Mouse (Mus musculus) ES-E14 (cell line): ENCODE data around the gene Slc5a1. TPM values are rescaled to one million over a fixed set of nuclear protein-coding genes. Genes with fewer than 3 reads are reported as not detected.
A peak's percentile ranks its signal among the peaks of the same experiment; 100 is the strongest.

Source experiments
- DNase-seq: peaks from one replicate; pipeline ENCODE4 v3.0.0-alpha.2; 2013; ENCODE audit warnings: low read depth, low spot score
- H3K27ac ChIP-seq: 2 replicates; pipeline ENCODE4 v1.5.1; 2012; ENCODE audit warnings: low read depth, mild to moderate bottlenecking, low read length, moderate library complexity, mixed read lengths; ENCODE audit not compliant: poor library complexity, insufficient read depth, severe bottlenecking
- H3K36me3 ChIP-seq: 2 replicates; pipeline ENCODE4 v1.6.1; 2012; ENCODE audit warnings: mild to moderate bottlenecking, low read length, moderate library complexity, mixed read lengths; ENCODE audit not compliant: control insufficient read depth, poor library complexity, insufficient read depth, severe bottlenecking
- H3K4me1 ChIP-seq, 2 experiments: fragments of 150-350 bp in 1 of 2; sonication (generic) in 1 of 2; 2 replicates each; pipeline ENCODE4 v1.6.1; 2012; ENCODE audit warnings: low read length in 2 of 2, mild to moderate bottlenecking in 1 of 2, mixed read lengths in 1 of 2; ENCODE audit not compliant: control insufficient read depth in 2 of 2, insufficient read depth in 2 of 2, poor library complexity in 1 of 2
- H3K4me3 ChIP-seq, 2 experiments: fragments of 150-350 bp in 1 of 2; sonication (generic) in 1 of 2; 2 replicates each; pipeline ENCODE4 v1.5.1; 2012; ENCODE audit warnings: low read length in 2 of 2, low read depth in 1 of 2, mild to moderate bottlenecking in 1 of 2, mixed read lengths in 1 of 2; ENCODE audit not compliant: insufficient read depth in 1 of 2, poor library complexity in 1 of 2, severe bottlenecking in 1 of 2
- H3K9ac ChIP-seq: 2 replicates; pipeline ENCODE4 v1.6.1; 2012; ENCODE audit warnings: low read depth, mild to moderate bottlenecking, low read length, mixed read lengths; ENCODE audit not compliant: poor library complexity, insufficient read depth, severe bottlenecking
- H3K9me3 ChIP-seq: fragments of 150-350 bp; sonication (generic); 2 replicates; pipeline ENCODE4 v1.6.1; 2012; ENCODE audit warnings: low read depth, mild to moderate bottlenecking, low read length; ENCODE audit not compliant: control insufficient read depth, insufficient read depth
- CHD2 ChIP-seq: IDR thresholded peaks from 2 replicates; pipeline ENCODE4 v1.6.1; 2014; ENCODE audit warnings: mild to moderate bottlenecking, low read depth, low read length, inconsistent platforms
- HCFC1 ChIP-seq: IDR thresholded peaks from 2 replicates; pipeline ENCODE4 v1.6.1; 2012; ENCODE audit warnings: low read length, inconsistent platforms, borderline replicate concordance; ENCODE audit not compliant: insufficient read depth
- MAFK ChIP-seq: IDR thresholded peaks from 2 replicates; pipeline ENCODE4 v1.6.1; 2014; ENCODE audit warnings: mild to moderate bottlenecking, low read depth, low read length, inconsistent platforms; ENCODE audit not compliant: insufficient read depth
- ZC3H11A ChIP-seq: IDR thresholded peaks from 2 replicates; pipeline ENCODE4 v1.6.1; 2012; ENCODE audit warnings: low read depth, mild to moderate bottlenecking, inconsistent platforms, low read length, borderline replicate concordance
- ZNF384 ChIP-seq: IDR thresholded peaks from 2 replicates; pipeline ENCODE4 v1.6.1; 2012; ENCODE audit warnings: low read depth, low read length, inconsistent platforms
- in situ Hi-C, 2 experiments: fragments of 600-800 bp; cut with MboI; formaldehyde crosslinking; loops; one replicate each; pipeline ENCODE4 v1.15.1; 2025; ENCODE audit warnings: low sequenced_read_pairs in 2 of 2, inconsistent platforms in 1 of 2; ENCODE audit not compliant: unreplicated experiment in 2 of 2
- total RNA-seq: library from RNA; depleted of rRNA; stranded (reverse); fragments of 300-350 nt; gene quantifications from 2 replicates; pipeline ENCODE4 v1.2.3, GENCODE M21; 2012

The Slc5a1 gene
- total RNA-seq, 1 experiment: 4.0 TPM

- DNase-seq: no peak
- in situ Hi-C loops: no loop called here
- H3K9ac ChIP-seq: no peak overlapping the region
- H3K27ac ChIP-seq: no peak overlapping the region
- TF ChIP-seq ZC3H11A (no peak), CHD2 (no peak), HCFC1 (no peak), MAFK (no peak), ZNF384 (no peak)
- H3K4me3 ChIP-seq: no peak overlapping the region
- no peaks in the 10 kb centered on the region for H3K9me3 ChIP-seq
- no peaks in the 10 kb centered on the region for H3K36me3 ChIP-seq
- H3K4me1 ChIP-seq: no peaks in the 10 kb centered on the region
These were observed 31.6 kb downstream of the Slc5a1 start for GRCm38 (mm10) chr5:33135611-33136010.

DNA sequence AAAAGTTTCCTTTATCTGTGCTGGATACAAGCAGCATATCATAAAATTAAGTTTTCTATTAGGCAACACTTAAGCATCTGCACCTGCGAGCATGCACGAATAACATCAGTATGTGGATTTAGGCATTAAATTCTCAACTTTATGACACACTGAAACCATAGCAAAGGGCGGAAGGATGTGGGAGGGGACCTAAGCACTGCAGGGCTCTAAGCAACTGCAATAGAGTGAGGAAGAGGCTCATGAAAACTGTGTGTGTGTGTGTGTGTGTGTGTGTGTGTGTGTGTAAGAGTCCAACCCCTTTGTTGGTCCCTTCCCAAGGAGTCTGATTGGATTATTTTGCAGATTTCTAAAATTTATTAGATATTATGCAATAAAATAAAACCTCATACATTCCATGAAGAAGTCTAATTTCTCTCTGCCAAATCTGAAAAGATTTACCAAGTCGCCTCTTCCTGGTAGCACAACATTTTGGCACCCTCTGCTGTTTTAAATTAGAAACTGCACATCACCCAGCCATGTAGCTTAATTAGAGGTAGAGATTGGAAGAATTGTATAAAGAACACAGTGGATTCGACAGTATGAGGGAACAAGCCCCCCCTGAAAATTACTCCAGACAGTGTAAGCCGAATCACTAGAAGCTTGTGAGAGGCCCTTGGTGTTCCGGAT, 38.9 kb downstream of the Slc5a1 start:
- H3K4me1 ChIP-seq: no peaks in the 10 kb centered on the region
- no peak overlapping the region for H3K27ac ChIP-seq
- in situ Hi-C loops: loop anchor here in 1 of 2 experiments (10.0 kb wide), 1 partner anchor 108 kb away; no protein-coding TSS in a partner anchor
- no peaks in the 10 kb centered on the region for H3K9me3 ChIP-seq
- H3K36me3 ChIP-seq: no peaks in the 10 kb centered on the region
- TF ChIP-seq HCFC1: no peak
- TF ChIP-seq ZC3H11A: peak; percentile 56; the same call in 1 of the 2 replicates
- peak; percentile 38 for DNase-seq
- H3K4me3 ChIP-seq: no peak overlapping the region
- no peak overlapping the region for H3K9ac ChIP-seq

DNA sequence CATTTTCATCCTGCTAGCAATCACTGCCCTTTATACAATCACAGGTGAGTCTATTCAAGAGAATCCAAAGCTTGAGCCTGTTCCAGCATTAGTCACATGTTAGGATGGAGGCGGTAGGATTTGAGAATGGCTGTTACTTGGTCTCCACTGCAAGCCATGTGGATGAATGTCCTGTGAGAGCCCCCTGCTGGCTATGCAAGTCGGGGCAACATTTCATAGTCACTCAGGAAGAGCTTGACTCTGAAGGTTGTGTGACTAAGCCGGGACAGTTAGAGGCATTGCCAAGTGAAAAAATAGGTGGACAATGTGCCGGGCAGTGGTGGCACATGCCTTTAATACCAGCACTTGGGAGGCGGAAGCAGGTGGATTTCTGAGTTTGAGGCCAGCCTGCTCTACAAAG, 40.0 kb downstream of the Slc5a1 start:
- H3K27ac ChIP-seq: no peak overlapping the region
- TF ChIP-seq HCFC1: no peak
- no peak for TF ChIP-seq MAFK
- TF ChIP-seq ZC3H11A: no peak
- TF ChIP-seq CHD2: no peak
- no peak for TF ChIP-seq ZNF384
- peak; percentile 45 for DNase-seq
- H3K9ac ChIP-seq: no peak overlapping the region; the same call in 1 of the 2 replicates
- no peaks in the 10 kb centered on the region for H3K36me3 ChIP-seq
- H3K9me3 ChIP-seq: no peaks in the 10 kb centered on the region
- no peaks in the 10 kb centered on the region for H3K4me1 ChIP-seq
- in situ Hi-C loops: loop anchor here in 1 of 2 experiments (10.0 kb wide), 1 partner anchor 109 kb away; no protein-coding TSS in a partner anchor
- H3K4me3 ChIP-seq: no peak overlapping the region

- in situ Hi-C loops: loop anchor here in 1 of 2 experiments (10.0 kb wide), 1 partner anchor 112 kb away; no protein-coding TSS in a partner anchor
- no peak for DNase-seq
- H3K36me3 ChIP-seq: no peaks in the 10 kb centered on the region
These were observed 42.8 kb downstream of the Slc5a1 start for GRCm38 (mm10) chr5:33146837-33147236.

GRCm38 (mm10) chr5:33147691-33148090, 43.7 kb downstream of the Slc5a1 start:
- Histone ChIP-seq H3K4me1 (no peaks in the 10 kb centered on the region), H3K9me3 (no peaks in the 10 kb centered on the region), H3K27ac (no peak overlapping the region), H3K36me3 (no peaks in the 10 kb centered on the region), H3K9ac (no peak overlapping the region), H3K4me3 (no peak overlapping the region)
- in situ Hi-C loops: loop anchor here in 1 of 2 experiments (10.0 kb wide), 1 partner anchor 113 kb away; no protein-coding TSS in a partner anchor
- TF ChIP-seq ZC3H11A (no peak), CHD2 (no peak), HCFC1 (no peak), ZNF384 (no peak), MAFK (no peak)
- DNase-seq: no peak

More at GRCm38 (mm10) chr5:33146837-33147236, 42.8 kb downstream of the Slc5a1 start:
- TF ChIP-seq ZNF384 (no peak), ZC3H11A (no peak), HCFC1 (no peak)
- H3K9me3 ChIP-seq: no peaks in the 10 kb centered on the region
- no peak overlapping the region for H3K4me3 ChIP-seq
- H3K9ac ChIP-seq: no peak overlapping the region
- H3K4me1 ChIP-seq: no peaks in the 10 kb centered on the region
- no peak overlapping the region for H3K27ac ChIP-seq
